Mouse (Mus musculus) cerebellum, adult 2 months (tissue): ENCODE measurements around the gene Cwc22. TPM values are rescaled to one million over a fixed set of nuclear protein-coding genes. Genes with fewer than 3 reads are reported as not detected.

Source experiments
- DNase-seq, 2 experiments: peaks; one replicate each; pipeline ENCODE4 v3.0.0; 2021
- H3K27ac ChIP-seq: fragments of 200-500 bp; 2 replicates; pipeline ENCODE4 v1.5.1; 2012; ENCODE audit warnings: low read length, control low read depth, inconsistent platforms; ENCODE audit not compliant: insufficient read depth
- H3K27me3 ChIP-seq: fragments of 200-500 bp; 2 replicates; pipeline ENCODE4 v1.6.1; 2012; ENCODE audit warnings: inconsistent platforms, mild to moderate bottlenecking, low read length, moderate library complexity; ENCODE audit not compliant: control insufficient read depth, insufficient read depth
- H3K4me1 ChIP-seq: fragments of 200-500 bp; 2 replicates; pipeline ENCODE4 v1.6.1; 2011; ENCODE audit warnings: low read length; ENCODE audit not compliant: control insufficient read depth, insufficient read depth
- H3K4me3 ChIP-seq: fragments of 200-500 bp; replicated peaks from 2 replicates; pipeline ENCODE3; 2011; ENCODE audit warnings: mild to moderate bottlenecking, low read depth, low read length, control low read depth; ENCODE audit not compliant: insufficient read depth
- CTCF ChIP-seq: fragments of 200-500 bp; IDR thresholded peaks from 2 replicates; pipeline ENCODE4 v1.5.1; 2011; ENCODE audit warnings: low read depth, mild to moderate bottlenecking, control low read depth, low read length, moderate library complexity, borderline replicate concordance; ENCODE audit not compliant: insufficient read depth
- POLR2A ChIP-seq: fragments of 200-500 bp; IDR thresholded peaks from 2 replicates; pipeline ENCODE4 v1.6.1; 2011; ENCODE audit warnings: low read length, control low read depth, borderline replicate concordance; ENCODE audit not compliant: insufficient read depth
- whole genome bisulfite sequencing: fragments of 180-500 bp; shearing (Covaris S2); methylation state at CpG from one replicate; pipeline ENCODE4 v1.1.7; 2018; 5-methylcytosine and 5-hydroxymethylcytosine counted together
- polyA plus RNA-seq: library from polyadenylated mRNA; depleted of rRNA; stranded (reverse); fragments of >200 nt; gene quantifications from 2 replicates; pipeline ENCODE4 v1.2.3, GENCODE M21; 2012

Cwc22 gene
- polyA plus RNA-seq, 1 experiment, result 30.3 TPM

GRCm38 (mm10) chr2:77911452-77911851 lies 34.7 kb downstream of the Cwc22 start:
- Histone ChIP-seq H3K4me3 (no peak overlapping the region), H3K4me1 (peaks cover 5% of the 10 kb centered on the region; the same call in 1 of the 2 replicates), H3K27ac (no peak overlapping the region), H3K27me3 (no peaks in the 10 kb centered on the region)
- 93% methylated on average over 2 of the region's 2 CpGs for WGBS
- no peak for DNase-seq
- no peak for TF ChIP-seq CTCF
- no peak for TF ChIP-seq POLR2A

DNA sequence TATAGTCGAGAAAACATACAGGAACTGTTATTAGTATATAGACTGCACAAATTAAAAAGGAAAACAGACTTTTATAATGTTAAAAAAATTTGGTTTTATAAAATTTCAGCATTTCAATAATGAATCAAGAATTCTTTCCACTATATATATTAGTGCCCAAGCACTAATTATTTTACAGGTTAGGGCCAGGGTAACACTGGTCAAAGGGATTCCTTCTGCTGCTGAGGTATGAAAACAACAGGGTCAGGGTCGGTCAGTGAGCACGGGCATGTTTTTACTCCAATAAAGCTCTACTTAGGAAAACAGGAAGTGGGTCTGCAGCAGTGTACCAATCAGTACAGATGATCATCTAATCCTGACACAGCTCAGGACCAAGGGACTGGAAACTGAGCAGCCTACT lies 36.0 kb downstream of the Cwc22 start:
- no peak overlapping the region for H3K27ac ChIP-seq
- H3K27me3 ChIP-seq, result no peaks in the 10 kb centered on the region
- peaks cover 5% of the 10 kb centered on the region; the same call in 1 of the 2 replicates for H3K4me1 ChIP-seq
- no peak for DNase-seq
- 88% methylated on average over 3 of the region's 3 CpGs for WGBS
- TF ChIP-seq POLR2A (no peak), CTCF (no peak)
- H3K4me3 ChIP-seq, result no peak overlapping the region

DNA sequence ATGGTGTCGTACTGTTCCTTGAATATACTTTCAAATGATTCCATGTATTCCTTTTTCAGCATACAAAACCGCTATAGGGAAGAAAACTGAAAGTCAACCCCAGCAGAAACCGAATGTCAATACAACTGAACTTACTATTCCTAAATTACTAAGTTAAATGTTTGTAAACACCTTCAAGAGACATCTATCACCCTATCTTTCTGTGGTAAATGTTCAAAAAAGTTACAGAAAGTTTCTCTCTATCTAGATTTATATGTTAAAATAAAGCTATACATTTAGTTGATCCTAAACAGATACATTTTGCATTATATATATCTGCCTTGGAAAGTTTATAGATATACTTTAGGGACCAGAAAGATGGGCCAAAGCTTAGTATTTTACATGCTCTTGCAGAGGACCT lies 39.0 kb downstream of the Cwc22 start:
- 96% methylated on average over 3 of the region's 3 CpGs for WGBS
- DNase-seq, result no peak
- TF ChIP-seq CTCF (no peak), POLR2A (no peak)

DNA sequence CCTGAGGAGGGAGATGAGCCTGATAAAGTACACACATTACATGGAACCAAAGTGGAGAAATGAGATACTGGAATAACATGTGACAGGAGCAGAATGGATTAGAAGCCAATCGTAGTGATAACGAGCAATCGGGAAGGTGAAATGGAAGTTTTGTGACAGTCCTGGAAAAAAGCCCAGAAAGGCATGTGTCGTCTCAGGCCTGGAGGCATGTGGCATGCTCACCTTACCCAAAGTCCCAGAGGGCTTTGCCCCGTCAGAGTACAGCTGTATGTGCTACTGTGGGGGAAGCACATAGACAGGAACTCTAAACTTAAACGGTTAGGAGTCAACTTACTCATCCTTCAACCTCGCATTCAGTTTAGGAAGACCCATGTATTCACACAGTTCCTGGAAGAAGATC lies 41.2 kb downstream of the Cwc22 start:
- H3K4me1 ChIP-seq, result no peaks in the 10 kb centered on the region
- H3K27ac ChIP-seq, result no peak overlapping the region
- DNase-seq, result no peak
- no peak for TF ChIP-seq CTCF
- TF ChIP-seq POLR2A, result no peak
- 47% methylated on average over 7 of the region's 7 CpGs for WGBS
- H3K27me3 ChIP-seq, result no peaks in the 10 kb centered on the region
- no peak overlapping the region for H3K4me3 ChIP-seq

More for the DNA sequence above, 39.0 kb downstream of the Cwc22 start:
- H3K27me3 ChIP-seq, result no peaks in the 10 kb centered on the region
- H3K4me1 ChIP-seq, result no peaks in the 10 kb centered on the region
- H3K4me3 ChIP-seq, result no peak overlapping the region
- H3K27ac ChIP-seq, result no peak overlapping the region

GRCm38 (mm10) chr2:77904495-77904894 lies 41.7 kb downstream of the Cwc22 start:
- Histone ChIP-seq H3K27me3 (no peaks in the 10 kb centered on the region), H3K4me1 (no peaks in the 10 kb centered on the region), H3K27ac (no peak overlapping the region), H3K4me3 (no peak overlapping the region)
- WGBS, result 93% methylated on average over 10 of the region's 10 CpGs
- no peak for TF ChIP-seq POLR2A
- no peak for TF ChIP-seq CTCF
- no peak for DNase-seq

GRCm38 (mm10) chr2:77903979-77904378 lies 42.2 kb downstream of the Cwc22 start:
- Histone ChIP-seq H3K27me3 (no peaks in the 10 kb centered on the region), H3K4me3 (no peak overlapping the region), H3K4me1 (no peaks in the 10 kb centered on the region), H3K27ac (no peak overlapping the region)
- TF ChIP-seq POLR2A, result no peak
- no peak for TF ChIP-seq CTCF
- WGBS, result 95% methylated on average over 9 of the region's 9 CpGs
- no peak for DNase-seq

- TF ChIP-seq POLR2A (no peak), CTCF (no peak)
- peaks cover 3% of the 10 kb centered on the region; the same call in 1 of the 2 replicates for H3K4me1 ChIP-seq
- H3K27me3 ChIP-seq, result no peaks in the 10 kb centered on the region
- no peak for DNase-seq
- no peak overlapping the region for H3K27ac ChIP-seq
- H3K4me3 ChIP-seq, result no peak overlapping the region
- WGBS, result 97% methylated on average over 3 of the region's 3 CpGs
These were observed 43.1 kb downstream of the Cwc22 start for GRCm38 (mm10) chr2:77903098-77903497.

DNA sequence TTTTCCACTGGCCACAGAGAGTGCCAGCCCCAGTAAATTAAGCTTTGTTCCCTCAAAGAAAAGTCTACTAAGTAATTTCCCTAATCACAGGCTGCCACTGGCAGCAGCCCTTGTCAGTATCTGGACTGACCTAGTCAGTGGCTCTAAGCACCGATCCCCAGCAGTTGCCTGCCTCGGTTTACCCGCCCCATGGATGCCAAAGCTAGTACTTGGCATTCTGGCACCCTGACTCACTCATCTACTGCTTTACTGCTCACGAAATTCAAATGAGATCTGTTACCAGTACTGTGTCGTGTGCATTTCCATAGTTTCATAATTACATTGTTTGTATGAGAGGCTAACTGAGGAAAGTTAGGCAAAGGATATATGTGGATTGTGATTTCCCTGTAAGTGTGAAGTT lies 44.9 kb downstream of the Cwc22 start:
- TF ChIP-seq POLR2A (no peak), CTCF (no peak)

More for the DNA sequence above, 44.9 kb downstream of the Cwc22 start:
- Histone ChIP-seq H3K27me3 (no peaks in the 10 kb centered on the region), H3K27ac (no peak overlapping the region), H3K4me3 (no peak overlapping the region), H3K4me1 (peaks cover 12% of the 10 kb centered on the region)
- no peak for DNase-seq
- 90% methylated on average over 5 of the region's 5 CpGs for WGBS
